Mouse (Mus musculus): ENCODE measurements around the gene Tanc2. TPM values are rescaled to one million over a fixed set of nuclear protein-coding genes. Genes with fewer than 3 reads are reported as not detected.

The Tanc2 gene
- polyA plus RNA-seq, 1 experiment from 2014 or later: 7.1 TPM

DNA sequence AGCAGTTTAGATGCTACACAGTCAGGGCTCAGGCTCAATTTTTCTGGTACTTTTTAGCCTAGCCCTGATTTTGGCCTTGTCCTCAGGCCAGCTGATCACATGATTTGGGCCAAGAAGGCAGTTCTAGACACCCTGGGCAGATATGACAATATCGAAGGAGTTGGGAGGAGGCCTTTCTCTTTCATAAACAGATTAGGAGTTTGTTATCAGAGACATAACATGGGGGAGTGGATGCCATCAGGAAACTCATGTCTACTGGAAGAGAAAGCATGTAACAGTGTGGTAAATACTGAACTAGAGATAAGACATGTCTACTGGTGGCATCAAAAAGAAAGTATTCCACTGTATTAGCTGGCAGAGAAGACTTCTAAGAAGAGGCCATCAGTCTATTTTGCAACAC is 295.8 kb downstream of the Tanc2 start:
- Histone ChIP-seq H3K27ac (ENCODE audit: low read length) (no peak overlapping the region), H3K9ac (replicated peaks; ENCODE audit: low read length) (no peak overlapping the region), H3K36me3 (ENCODE audit: insufficient read depth, low read length) (no peaks in the 10 kb centered on the region), H3K27me3 (ENCODE audit: insufficient read depth, low read length) (no peaks in the 10 kb centered on the region), H3K9me3 (ENCODE audit: low read length) (no peaks in the 10 kb centered on the region), H3K4me3 (ENCODE audit: low read length) (no peak overlapping the region), H3K4me1 (ENCODE audit: insufficient read depth, low read length) (no peaks in the 10 kb centered on the region), H3K4me2 (replicated peaks; ENCODE audit: low read depth, low read length) (no peak overlapping the region)
- 85% methylated on average over 1 of the region's 1 CpGs for WGBS
- no peak for ATAC-seq (ENCODE audit: low FRiP score, low TSS enrichment)

- WGBS: 81% methylated on average over 1 of the region's 1 CpGs
- no peak overlapping the region for H3K4me2 ChIP-seq (replicated peaks; ENCODE audit: low read depth, low read length)
- H3K4me1 ChIP-seq (ENCODE audit: insufficient read depth, low read length): no peaks in the 10 kb centered on the region
- no peak for ATAC-seq (ENCODE audit: low FRiP score, low TSS enrichment)
- no peak overlapping the region for H3K4me3 ChIP-seq (ENCODE audit: low read length)
- H3K36me3 ChIP-seq (ENCODE audit: insufficient read depth, low read length): no peaks in the 10 kb centered on the region
- H3K9ac ChIP-seq (replicated peaks; ENCODE audit: low read length): no peak overlapping the region
- H3K9me3 ChIP-seq (ENCODE audit: low read length): no peaks in the 10 kb centered on the region
- H3K27me3 ChIP-seq (ENCODE audit: insufficient read depth, low read length): no peaks in the 10 kb centered on the region
- no peak overlapping the region for H3K27ac ChIP-seq (ENCODE audit: low read length)
Measured at GRCm38 (mm10) chr11:105887281-105887680, 297.5 kb downstream of the Tanc2 start.

GRCm38 (mm10) chr11:105899151-105899550 is 309.4 kb downstream of the Tanc2 start:
- Histone ChIP-seq H3K9me3 (ENCODE audit: low read length) (no peaks in the 10 kb centered on the region), H3K36me3 (ENCODE audit: insufficient read depth, low read length) (peaks cover 6% of the 10 kb centered on the region), H3K27ac (ENCODE audit: low read length) (no peak overlapping the region), H3K9ac (replicated peaks; ENCODE audit: low read length) (no peak overlapping the region), H3K4me3 (ENCODE audit: low read length) (no peak overlapping the region), H3K27me3 (ENCODE audit: insufficient read depth, low read length) (no peaks in the 10 kb centered on the region), H3K4me2 (replicated peaks; ENCODE audit: low read depth, low read length) (no peak overlapping the region), H3K4me1 (ENCODE audit: insufficient read depth, low read length) (no peaks in the 10 kb centered on the region)
- 50% methylated on average over 1 of the region's 1 CpGs for WGBS
- ATAC-seq (ENCODE audit: low FRiP score, low TSS enrichment): no peak

- Histone ChIP-seq H3K9ac (replicated peaks; ENCODE audit: low read length) (no peak overlapping the region), H3K27me3 (ENCODE audit: insufficient read depth, low read length) (no peaks in the 10 kb centered on the region), H3K4me1 (ENCODE audit: insufficient read depth, low read length) (no peaks in the 10 kb centered on the region), H3K4me2 (replicated peaks; ENCODE audit: low read depth, low read length) (no peak overlapping the region), H3K4me3 (ENCODE audit: low read length) (no peak overlapping the region), H3K9me3 (ENCODE audit: low read length) (no peaks in the 10 kb centered on the region), H3K36me3 (ENCODE audit: insufficient read depth, low read length) (peaks cover 6% of the 10 kb centered on the region), H3K27ac (ENCODE audit: low read length) (no peak overlapping the region)
- 78% methylated on average over 2 of the region's 2 CpGs for WGBS
- ATAC-seq (ENCODE audit: low FRiP score, low TSS enrichment): no peak
Measured at GRCm38 (mm10) chr11:105901501-105901900, 311.7 kb downstream of the Tanc2 start.

DNA sequence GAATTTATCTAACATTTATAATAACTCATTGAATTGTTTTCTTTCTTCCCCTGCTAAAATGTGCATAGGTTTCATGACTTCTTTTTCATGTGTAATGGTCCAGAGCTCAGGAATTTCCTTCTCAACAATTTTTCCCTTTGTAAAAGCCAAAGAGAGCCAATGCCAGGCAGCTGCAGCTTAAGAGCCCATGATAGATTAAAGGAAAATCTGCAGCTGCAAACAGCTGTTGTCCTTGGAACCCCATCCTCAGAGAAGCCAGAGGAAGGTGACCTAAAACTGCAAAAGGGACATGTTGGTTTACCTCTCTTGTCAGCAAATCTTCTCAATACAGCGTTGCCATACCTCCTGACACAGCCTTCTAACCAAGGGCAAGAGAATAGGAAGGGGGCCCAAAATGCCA is 313.2 kb downstream of the Tanc2 start:
- WGBS: 85% methylated on average over 1 of the region's 1 CpGs
- Histone ChIP-seq H3K9ac (replicated peaks; ENCODE audit: low read length) (no peak overlapping the region), H3K4me3 (ENCODE audit: low read length) (no peak overlapping the region), H3K36me3 (ENCODE audit: insufficient read depth, low read length) (peaks cover 3% of the 10 kb centered on the region), H3K9me3 (ENCODE audit: low read length) (no peaks in the 10 kb centered on the region), H3K27me3 (ENCODE audit: insufficient read depth, low read length) (no peaks in the 10 kb centered on the region), H3K27ac (ENCODE audit: low read length) (no peak overlapping the region), H3K4me2 (replicated peaks; ENCODE audit: low read depth, low read length) (no peak overlapping the region), H3K4me1 (ENCODE audit: insufficient read depth, low read length) (no peaks in the 10 kb centered on the region)
- ATAC-seq (ENCODE audit: low FRiP score, low TSS enrichment): no peak

- Histone ChIP-seq H3K36me3 (ENCODE audit: insufficient read depth, low read length) (peaks cover 3% of the 10 kb centered on the region), H3K4me2 (replicated peaks; ENCODE audit: low read depth, low read length) (no peak overlapping the region), H3K27ac (ENCODE audit: low read length) (no peak overlapping the region), H3K9me3 (ENCODE audit: low read length) (no peaks in the 10 kb centered on the region), H3K9ac (replicated peaks; ENCODE audit: low read length) (no peak overlapping the region), H3K27me3 (ENCODE audit: insufficient read depth, low read length) (no peaks in the 10 kb centered on the region), H3K4me1 (ENCODE audit: insufficient read depth, low read length) (no peaks in the 10 kb centered on the region), H3K4me3 (ENCODE audit: low read length) (no peak overlapping the region)
- no peak for ATAC-seq (ENCODE audit: low FRiP score, low TSS enrichment)
- 65% methylated on average over 4 of the region's 4 CpGs for WGBS
Measured at GRCm38 (mm10) chr11:105905529-105906213, 315.9 kb downstream of the Tanc2 start.

- 86% methylated on average over 1 of the region's 1 CpGs for WGBS
- Histone ChIP-seq H3K36me3 (ENCODE audit: insufficient read depth, low read length) (no peaks in the 10 kb centered on the region), H3K4me1 (ENCODE audit: insufficient read depth, low read length) (no peaks in the 10 kb centered on the region), H3K9me3 (ENCODE audit: low read length) (no peaks in the 10 kb centered on the region), H3K4me3 (ENCODE audit: low read length) (no peak overlapping the region), H3K4me2 (replicated peaks; ENCODE audit: low read depth, low read length) (no peak overlapping the region), H3K9ac (replicated peaks; ENCODE audit: low read length) (no peak overlapping the region), H3K27ac (ENCODE audit: low read length) (no peak overlapping the region), H3K27me3 (ENCODE audit: insufficient read depth, low read length) (no peaks in the 10 kb centered on the region)
- ATAC-seq (ENCODE audit: low FRiP score, low TSS enrichment): no peak
Measured at GRCm38 (mm10) chr11:105907381-105907780, 317.6 kb downstream of the Tanc2 start.

GRCm38 (mm10) chr11:105908926-105909325 is 319.1 kb downstream of the Tanc2 start:
- Histone ChIP-seq H3K27me3 (ENCODE audit: insufficient read depth, low read length) (no peaks in the 10 kb centered on the region), H3K36me3 (ENCODE audit: insufficient read depth, low read length) (peaks cover 8% of the 10 kb centered on the region; the same call in 1 of the 2 replicates), H3K9me3 (ENCODE audit: low read length) (no peaks in the 10 kb centered on the region), H3K27ac (ENCODE audit: low read length) (no peak overlapping the region), H3K9ac (replicated peaks; ENCODE audit: low read length) (no peak overlapping the region), H3K4me2 (replicated peaks; ENCODE audit: low read depth, low read length) (no peak overlapping the region), H3K4me3 (ENCODE audit: low read length) (no peak overlapping the region), H3K4me1 (ENCODE audit: insufficient read depth, low read length) (no peaks in the 10 kb centered on the region)
- 91% methylated on average over 8 of the region's 8 CpGs for WGBS
- no peak for ATAC-seq (ENCODE audit: low FRiP score, low TSS enrichment)

GRCm38 (mm10) chr11:105909617-105910016 is 319.8 kb downstream of the Tanc2 start:
- no peak for ATAC-seq (ENCODE audit: low FRiP score, low TSS enrichment)
- Histone ChIP-seq H3K4me1 (ENCODE audit: insufficient read depth, low read length) (no peaks in the 10 kb centered on the region), H3K9ac (replicated peaks; ENCODE audit: low read length) (no peak overlapping the region), H3K36me3 (ENCODE audit: insufficient read depth, low read length) (peaks cover 8% of the 10 kb centered on the region; the same call in 1 of the 2 replicates), H3K4me2 (replicated peaks; ENCODE audit: low read depth, low read length) (no peak overlapping the region), H3K9me3 (ENCODE audit: low read length) (no peaks in the 10 kb centered on the region), H3K27me3 (ENCODE audit: insufficient read depth, low read length) (no peaks in the 10 kb centered on the region), H3K4me3 (ENCODE audit: low read length) (no peak overlapping the region), H3K27ac (ENCODE audit: low read length) (no peak overlapping the region)
- 29% methylated on average over 2 of the region's 2 CpGs for WGBS

DNA sequence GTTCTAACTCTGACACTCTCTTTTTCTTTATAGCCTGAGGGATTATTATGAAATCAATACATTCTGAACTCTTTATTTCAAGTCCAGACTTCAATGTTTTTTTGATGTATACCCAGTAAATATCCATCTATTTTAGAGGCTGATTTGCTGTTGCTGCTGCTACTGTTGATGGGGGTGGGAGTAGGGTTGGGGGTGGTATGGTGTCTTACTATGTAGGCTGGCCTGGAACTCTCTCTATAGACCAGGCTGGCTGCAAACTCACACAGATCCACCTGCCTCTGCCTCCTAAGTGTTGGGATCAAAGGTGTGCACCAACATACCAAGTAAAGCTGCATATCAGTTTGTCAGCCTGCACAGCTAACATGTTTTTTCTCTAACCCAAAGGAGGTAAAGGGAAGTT is 321.4 kb downstream of the Tanc2 start:
- H3K27ac ChIP-seq (ENCODE audit: low read length): no peak overlapping the region
- ATAC-seq (ENCODE audit: low FRiP score, low TSS enrichment): no peak
- no peak overlapping the region for H3K4me3 ChIP-seq (ENCODE audit: low read length)
- peaks cover 8% of the 10 kb centered on the region; the same call in 1 of the 2 replicates for H3K36me3 ChIP-seq (ENCODE audit: insufficient read depth, low read length)
- H3K4me2 ChIP-seq (replicated peaks; ENCODE audit: low read depth, low read length): no peak overlapping the region
- no peaks in the 10 kb centered on the region for H3K27me3 ChIP-seq (ENCODE audit: insufficient read depth, low read length)
- no peaks in the 10 kb centered on the region for H3K4me1 ChIP-seq (ENCODE audit: insufficient read depth, low read length)
- no peak overlapping the region for H3K9ac ChIP-seq (replicated peaks; ENCODE audit: low read length)
- no peaks in the 10 kb centered on the region for H3K9me3 ChIP-seq (ENCODE audit: low read length)
